Mouse (Mus musculus) forebrain, embryonic 11.5 days (tissue): Measurements from ENCODE around the gene Wipi1. TPM values are rescaled to one million over a fixed set of nuclear protein-coding genes. Genes with fewer than 3 reads are reported as not detected.

Source experiments
- ATAC-seq: fragments of 200-750 bp; cut with Nextera tagmentation; replicated peaks from 2 replicates; pipeline ENCODE4 v1.8.0; 2017; ENCODE audit warnings: moderate TSS enrichment; ENCODE audit not compliant: low FRiP score
- DNase-seq: peaks from one replicate; pipeline ENCODE4 v3.0.0-alpha.2; 2017; ENCODE audit warnings: low spot score
- H3K27ac ChIP-seq: fragments of 300-500 bp; sonication (generic); 2 replicates; pipeline ENCODE4 v1.5.1; 2014; ENCODE audit warnings: low read depth, low read length
- H3K27me3 ChIP-seq: fragments of 300-500 bp; sonication (generic); 2 replicates; pipeline ENCODE4 v1.6.1; 2014; ENCODE audit warnings: mild to moderate bottlenecking, low read length, mixed read lengths; ENCODE audit not compliant: control insufficient read depth, insufficient read depth
- H3K36me3 ChIP-seq: fragments of 300-500 bp; sonication (generic); 2 replicates; pipeline ENCODE4 v1.6.1; 2014; ENCODE audit warnings: mild to moderate bottlenecking, low read length, moderate library complexity, mixed read lengths; ENCODE audit not compliant: control insufficient read depth, insufficient read depth
- H3K4me1 ChIP-seq: fragments of 300-500 bp; sonication (generic); replicated peaks from 2 replicates; pipeline ENCODE4 v1.6.1; 2014; ENCODE audit warnings: low read length, mixed read lengths; ENCODE audit not compliant: control insufficient read depth, insufficient read depth
- H3K4me2 ChIP-seq: fragments of 300-500 bp; sonication (generic); 2 replicates; pipeline ENCODE4 v1.6.1; 2014; ENCODE audit warnings: low read depth, mild to moderate bottlenecking, low read length, moderate library complexity, mixed read lengths; ENCODE audit not compliant: severe bottlenecking
- H3K4me3 ChIP-seq: fragments of 300-500 bp; sonication (generic); 2 replicates; pipeline ENCODE4 v1.5.1; 2014; ENCODE audit warnings: low read depth, low read length
- H3K9ac ChIP-seq: fragments of 300-500 bp; sonication (generic); 2 replicates; pipeline ENCODE4 v1.6.1; 2014; ENCODE audit warnings: low read length
- H3K9me3 ChIP-seq: fragments of 300-500 bp; sonication (generic); 2 replicates; pipeline ENCODE4 v1.6.1; 2016; ENCODE audit warnings: low read length, mixed read lengths; ENCODE audit not compliant: control insufficient read depth
- WGBS: fragments of 180-500 bp; shearing (Covaris S2); extraction: QIAGEN DNeasy Blood & Tissue Kit; methylation state at CpG from one replicate; pipeline ENCODE4 v1.1.7; 2014; 5-methylcytosine and 5-hydroxymethylcytosine counted together
- polyA plus RNA-seq: library from polyadenylated mRNA; unstranded; fragments of >200 nt; fragmentation: Nextera tagmentation; extraction: Ambion mirVana; gene quantifications from 2 replicates; pipeline ENCODE4 v1.2.1, GENCODE M21; 2014

Gene Wipi1
- polyA plus RNA-seq, 1 experiment from 2014 or later = 14.7 TPM

- DNase-seq (no peak), ATAC-seq (no peak)
- 65% methylated on average over 7 of the region's 7 CpGs for WGBS
- H3K4me2 ChIP-seq = no peak overlapping the region
- no peak overlapping the region for H3K9ac ChIP-seq
- H3K4me1 ChIP-seq = peaks cover 7% of the 10 kb centered on the region
- no peaks in the 10 kb centered on the region for H3K36me3 ChIP-seq
- H3K27me3 ChIP-seq = no peaks in the 10 kb centered on the region
- H3K4me3 ChIP-seq = no peak overlapping the region
- H3K9me3 ChIP-seq = no peaks in the 10 kb centered on the region
- no peak overlapping the region for H3K27ac ChIP-seq
Measured at GRCm38 (mm10) chr11:109612871-109613529, 1.2 kb upstream of the Wipi1 start.

GRCm38 (mm10) chr11:109610795-109611302, 918 bp downstream of the Wipi1 start:
- peaks cover 7% of the 10 kb centered on the region for H3K4me1 ChIP-seq
- H3K27ac ChIP-seq = no peak overlapping the region
- WGBS = 0% methylated on average over 26 of the region's 26 CpGs
- H3K4me2 ChIP-seq = peak overlapping the region; percentile 90
- ATAC-seq (no peak; the same call in 1 of the 2 replicates), DNase-seq (no peak)
- no peaks in the 10 kb centered on the region for H3K27me3 ChIP-seq
- peak overlapping the region; percentile 62 for H3K9ac ChIP-seq
- peak overlapping the region; percentile 63 for H3K4me3 ChIP-seq
- no peaks in the 10 kb centered on the region for H3K9me3 ChIP-seq
- H3K36me3 ChIP-seq = no peaks in the 10 kb centered on the region

- ATAC-seq = no peak
Measured at GRCm38 (mm10) chr11:109610046-109610794, 1.5 kb downstream of the Wipi1 start.

GRCm38 (mm10) chr11:109608976-109609625, 2.7 kb downstream of the Wipi1 start:
- H3K9ac ChIP-seq = no peak overlapping the region
- no peak overlapping the region for H3K4me2 ChIP-seq
- no peak overlapping the region for H3K4me3 ChIP-seq
- DNase-seq = no peak
- peaks cover 7% of the 10 kb centered on the region for H3K4me1 ChIP-seq
- no peak for ATAC-seq
- H3K36me3 ChIP-seq = no peaks in the 10 kb centered on the region
- H3K9me3 ChIP-seq = no peaks in the 10 kb centered on the region
- WGBS = 85% methylated on average over 6 of the region's 6 CpGs
- H3K27ac ChIP-seq = no peak overlapping the region
- H3K27me3 ChIP-seq = no peaks in the 10 kb centered on the region

More at GRCm38 (mm10) chr11:109610046-109610794, 1.5 kb downstream of the Wipi1 start:
- Histone ChIP-seq H3K4me2 (peak overlapping the region; percentile 90), H3K4me1 (peaks cover 7% of the 10 kb centered on the region), H3K27me3 (no peaks in the 10 kb centered on the region), H3K27ac (no peak overlapping the region), H3K4me3 (peak overlapping the region; percentile 63), H3K36me3 (no peaks in the 10 kb centered on the region), H3K9me3 (no peaks in the 10 kb centered on the region), H3K9ac (peak overlapping the region; percentile 62)
- no peak for DNase-seq
- WGBS = 10% methylated on average over 9 of the region's 9 CpGs

GRCm38 (mm10) chr11:109607600-109607999, 4.2 kb downstream of the Wipi1 start:
- no peak for ATAC-seq
- H3K4me2 ChIP-seq = no peak overlapping the region
- peaks cover 7% of the 10 kb centered on the region for H3K4me1 ChIP-seq
- no peak for DNase-seq
- no peak overlapping the region for H3K27ac ChIP-seq
- H3K27me3 ChIP-seq = no peaks in the 10 kb centered on the region
- no peaks in the 10 kb centered on the region for H3K36me3 ChIP-seq
- H3K9me3 ChIP-seq = no peaks in the 10 kb centered on the region
- 81% methylated on average over 6 of the region's 6 CpGs for WGBS
- no peak overlapping the region for H3K4me3 ChIP-seq
- H3K9ac ChIP-seq = no peak overlapping the region

GRCm38 (mm10) chr11:109598778-109599570, 12.8 kb downstream of the Wipi1 start:
- H3K9ac ChIP-seq = no peak overlapping the region
- no peak overlapping the region for H3K27ac ChIP-seq
- no peaks in the 10 kb centered on the region for H3K27me3 ChIP-seq
- H3K9me3 ChIP-seq = no peaks in the 10 kb centered on the region
- ATAC-seq (no peak), DNase-seq (no peak)
- H3K4me2 ChIP-seq = no peak overlapping the region
- no peaks in the 10 kb centered on the region for H3K36me3 ChIP-seq
- no peaks in the 10 kb centered on the region for H3K4me1 ChIP-seq
- 87% methylated on average over 12 of the region's 12 CpGs for WGBS
- H3K4me3 ChIP-seq = no peak overlapping the region

- H3K4me1 ChIP-seq = no peaks in the 10 kb centered on the region
- no peaks in the 10 kb centered on the region for H3K27me3 ChIP-seq
- 94% methylated on average over 8 of the region's 8 CpGs for WGBS
- no peaks in the 10 kb centered on the region for H3K9me3 ChIP-seq
- no peak for ATAC-seq
- no peaks in the 10 kb centered on the region for H3K36me3 ChIP-seq
- H3K9ac ChIP-seq = no peak overlapping the region
- no peak overlapping the region for H3K4me2 ChIP-seq
- H3K27ac ChIP-seq = no peak overlapping the region
- no peak for DNase-seq
- H3K4me3 ChIP-seq = no peak overlapping the region
Measured at GRCm38 (mm10) chr11:109594761-109595160, 17.0 kb downstream of the Wipi1 start.
